ENCODE assay signal across 1 mouse cellular context in the genomic region with DNA sequence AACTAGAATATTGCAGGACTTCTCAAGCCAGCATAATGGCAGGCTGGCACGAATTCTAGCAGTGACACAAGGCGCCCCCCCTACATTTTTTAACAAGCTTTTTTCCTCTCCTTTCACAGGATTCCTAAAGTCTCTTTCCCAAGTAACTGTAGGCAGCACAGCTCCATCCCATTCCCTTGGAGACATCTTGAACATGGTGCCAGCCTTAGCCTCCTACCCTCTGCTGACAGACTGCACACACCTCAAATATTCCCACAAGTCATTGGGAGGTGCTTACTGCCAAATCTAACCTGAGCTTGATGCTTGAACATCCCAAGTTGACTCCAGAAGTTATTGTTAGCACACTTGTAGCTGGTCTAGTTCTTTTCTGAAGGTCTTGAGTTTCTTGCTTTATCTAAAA.
TF ChIP-seq lines count a peak whose summit lies in the region.

No protein-coding gene starts in this region.

TF ChIP-seq in MEL, 35 proteins besides CTCF, POLR2A, EP300 and RAD21 (continued from another document):
- no peak for TF ChIP-seq MAFK (IDR thresholded peaks at IDR 0.05; ENCODE audit: borderline replicate concordance, low read depth, low read length)
- TF ChIP-seq TBP (IDR thresholded peaks at IDR 0.05; ENCODE audit: low read depth, low read length), result no peak
- no peak for TF ChIP-seq UBTF (IDR thresholded peaks at IDR 0.05; ENCODE audit: borderline replicate concordance, insufficient read depth, low read depth, low read length)
TF ChIP-seq in MEL: peak in this region for 0.
